Mouse (Mus musculus): ENCODE measurements around the gene Wdr19.
A peak's percentile ranks its signal among the peaks of the same experiment; 100 is the strongest.

The Wdr19 gene

GRCm38 (mm10) chr5:65199346-65200128 is at the start of gene Wdr19:
Gene Wdr19, plus strand, starts transcription at chr5:65199696.
- peak; percentile 98 for DNase-seq (ENCODE audit: low spot score)

- DNase-seq (ENCODE audit: low spot score) = no peak
These were observed 49.8 kb upstream of the Wdr19 start for GRCm38 (mm10) chr5:65149706-65150105.

DNA sequence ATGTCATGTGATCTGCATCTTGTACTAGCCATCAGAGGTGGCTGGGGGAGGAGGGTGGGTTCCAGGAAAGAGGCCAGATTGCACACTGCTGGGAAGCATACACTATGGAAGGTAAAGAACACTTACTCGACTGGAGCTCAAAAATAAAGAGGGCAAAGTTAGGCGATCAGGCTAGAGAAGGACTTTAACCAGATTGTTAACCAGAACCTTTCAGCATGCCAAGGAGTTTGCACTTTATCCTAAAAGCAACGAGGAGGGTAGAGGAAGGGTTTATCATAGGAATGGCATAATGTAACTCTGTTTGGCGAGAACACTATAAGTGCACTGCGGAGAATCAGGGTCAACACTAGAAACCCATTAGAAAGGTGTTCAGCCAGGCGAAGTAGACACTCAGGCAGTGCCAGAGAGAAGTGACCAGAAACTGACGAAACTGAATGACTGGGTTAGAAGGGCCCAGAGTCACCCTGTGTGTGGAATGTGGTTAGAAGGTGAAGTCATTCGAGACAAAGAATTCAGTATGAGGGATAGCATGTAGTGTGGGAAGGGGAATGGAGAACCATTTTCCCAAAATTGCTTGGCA is 49.0 kb upstream of the Wdr19 start:
- DNase-seq (ENCODE audit: low spot score) = no peak

GRCm38 (mm10) chr5:65151276-65151675 is 48.2 kb upstream of the Wdr19 start:
- no peak for DNase-seq (ENCODE audit: low spot score)

DNA sequence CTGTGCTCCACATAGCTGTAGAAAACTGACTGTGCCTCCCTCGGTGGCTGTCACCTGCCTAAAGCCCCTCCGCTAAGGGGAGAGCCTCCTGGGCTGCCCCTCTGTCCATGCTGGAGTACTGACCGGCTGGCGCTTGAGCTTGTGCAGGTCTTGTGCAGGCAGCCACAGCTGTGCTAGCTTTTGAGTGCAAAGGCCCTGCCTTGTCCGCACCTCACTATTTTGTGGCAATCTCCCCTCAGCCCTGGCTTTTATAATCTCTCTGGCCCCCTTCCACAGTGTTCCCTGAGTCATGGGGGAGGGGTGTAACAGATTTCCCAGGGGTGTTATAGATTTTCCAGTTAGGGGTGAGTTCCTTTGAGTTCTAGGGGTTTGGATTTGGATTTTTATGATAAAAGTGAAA is 47.7 kb upstream of the Wdr19 start:
- no peak for DNase-seq (ENCODE audit: low spot score)

GRCm38 (mm10) chr5:65154287-65154686 is 45.2 kb upstream of the Wdr19 start:
- no peak for DNase-seq (ENCODE audit: low spot score)

- DNase-seq (ENCODE audit: low spot score) = no peak
These were observed 42.6 kb upstream of the Wdr19 start for GRCm38 (mm10) chr5:65156853-65157252.

DNA sequence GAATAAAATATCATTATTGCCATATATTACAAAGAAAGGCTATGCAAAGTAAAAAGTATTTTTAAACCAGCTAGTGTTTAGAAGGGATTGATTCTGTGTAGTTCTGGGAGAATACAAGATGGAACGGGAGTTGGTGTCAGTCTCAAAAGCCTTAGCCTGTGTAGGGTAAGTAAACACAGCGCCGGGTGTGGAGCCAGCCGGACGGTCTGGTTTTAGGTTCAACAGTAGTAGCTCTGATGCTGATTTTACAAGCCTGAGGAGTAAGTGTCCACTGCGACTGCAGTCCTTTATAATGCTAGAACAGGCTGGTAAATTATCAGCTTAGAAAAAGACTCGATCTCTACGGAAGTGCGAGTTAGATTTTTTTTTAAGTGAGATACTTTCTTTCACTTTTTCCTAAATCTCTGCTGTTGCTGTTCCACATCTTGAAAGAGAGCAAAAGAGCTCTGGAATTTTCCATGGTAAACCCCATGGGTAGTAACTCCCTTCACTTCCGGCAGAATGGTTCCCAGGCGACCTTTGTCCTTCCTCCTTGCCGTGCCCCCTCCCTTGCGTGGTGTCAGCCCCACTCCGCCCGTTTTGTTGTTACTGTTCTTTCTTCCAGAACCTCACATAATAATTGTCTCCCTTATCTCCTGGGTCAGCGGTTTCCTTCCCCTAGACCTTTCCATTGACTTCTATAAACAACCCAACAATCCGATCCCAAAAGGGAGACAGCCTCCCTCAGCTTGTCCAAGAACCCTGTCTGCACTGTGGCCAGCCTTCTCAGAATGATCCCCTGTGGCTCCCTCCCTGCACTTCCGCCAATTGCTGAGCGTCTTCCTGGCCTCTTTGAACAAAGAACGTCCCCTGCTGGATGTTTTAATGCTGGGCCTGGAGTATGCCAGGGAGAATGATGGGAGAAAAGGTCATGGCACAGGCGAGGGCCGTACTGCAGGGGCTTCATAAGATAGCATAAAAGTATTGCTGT is 41.8 kb upstream of the Wdr19 start:
- DNase-seq (ENCODE audit: low spot score) = peak; percentile 53

DNA sequence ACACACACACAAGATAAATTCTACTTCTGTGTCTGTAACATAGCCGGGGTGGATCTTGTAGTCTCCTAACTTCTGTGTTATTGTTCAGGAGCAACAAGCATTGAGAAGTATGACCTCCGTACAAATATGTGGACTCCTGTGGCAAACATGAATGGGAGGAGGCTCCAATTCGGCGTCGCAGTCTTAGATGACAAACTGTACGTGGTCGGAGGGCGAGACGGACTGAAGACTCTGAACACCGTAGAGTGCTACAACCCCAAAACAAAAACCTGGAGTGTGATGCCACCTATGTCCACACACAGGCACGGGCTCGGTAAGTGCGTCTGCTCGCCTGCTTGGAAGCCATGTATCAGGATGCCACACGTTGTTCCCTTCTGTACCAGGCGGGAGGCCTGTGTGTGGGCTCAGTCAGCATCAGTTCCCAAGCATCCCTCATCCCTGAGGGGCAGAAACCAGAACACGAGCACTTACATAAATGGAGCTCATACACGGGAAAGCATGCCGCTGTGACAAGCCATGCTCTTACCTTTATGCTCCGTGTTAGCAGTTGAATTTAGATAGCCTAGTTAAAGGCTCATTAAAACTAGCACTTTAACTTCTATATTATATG is 40.7 kb upstream of the Wdr19 start:
- no peak for DNase-seq (ENCODE audit: low spot score)

GRCm38 (mm10) chr5:65163001-65163400 is 36.5 kb upstream of the Wdr19 start:
- DNase-seq (ENCODE audit: low spot score) = no peak

GRCm38 (mm10) chr5:65163489-65164092 is 35.9 kb upstream of the Wdr19 start:
- DNase-seq (ENCODE audit: low spot score) = no peak

DNA sequence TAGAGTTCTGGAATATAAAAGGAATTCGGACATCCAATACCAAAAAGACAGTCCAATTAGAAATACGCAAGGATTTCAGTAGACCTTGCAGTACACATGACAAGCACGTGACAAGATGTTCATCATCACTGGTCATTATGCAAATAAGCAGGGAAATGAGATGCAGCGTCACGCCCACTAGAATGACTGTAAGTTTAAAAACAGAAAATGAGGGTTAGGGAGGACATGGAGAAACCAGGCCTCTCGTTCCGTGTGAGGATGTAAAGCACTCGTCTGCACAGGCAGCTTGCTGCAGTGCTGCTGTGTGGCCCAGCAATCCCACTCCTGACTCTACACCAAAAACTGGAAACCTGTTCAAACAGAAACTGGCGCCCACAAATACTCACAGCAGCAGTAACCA is 29.3 kb upstream of the Wdr19 start:
- no peak for DNase-seq (ENCODE audit: low spot score)

DNA sequence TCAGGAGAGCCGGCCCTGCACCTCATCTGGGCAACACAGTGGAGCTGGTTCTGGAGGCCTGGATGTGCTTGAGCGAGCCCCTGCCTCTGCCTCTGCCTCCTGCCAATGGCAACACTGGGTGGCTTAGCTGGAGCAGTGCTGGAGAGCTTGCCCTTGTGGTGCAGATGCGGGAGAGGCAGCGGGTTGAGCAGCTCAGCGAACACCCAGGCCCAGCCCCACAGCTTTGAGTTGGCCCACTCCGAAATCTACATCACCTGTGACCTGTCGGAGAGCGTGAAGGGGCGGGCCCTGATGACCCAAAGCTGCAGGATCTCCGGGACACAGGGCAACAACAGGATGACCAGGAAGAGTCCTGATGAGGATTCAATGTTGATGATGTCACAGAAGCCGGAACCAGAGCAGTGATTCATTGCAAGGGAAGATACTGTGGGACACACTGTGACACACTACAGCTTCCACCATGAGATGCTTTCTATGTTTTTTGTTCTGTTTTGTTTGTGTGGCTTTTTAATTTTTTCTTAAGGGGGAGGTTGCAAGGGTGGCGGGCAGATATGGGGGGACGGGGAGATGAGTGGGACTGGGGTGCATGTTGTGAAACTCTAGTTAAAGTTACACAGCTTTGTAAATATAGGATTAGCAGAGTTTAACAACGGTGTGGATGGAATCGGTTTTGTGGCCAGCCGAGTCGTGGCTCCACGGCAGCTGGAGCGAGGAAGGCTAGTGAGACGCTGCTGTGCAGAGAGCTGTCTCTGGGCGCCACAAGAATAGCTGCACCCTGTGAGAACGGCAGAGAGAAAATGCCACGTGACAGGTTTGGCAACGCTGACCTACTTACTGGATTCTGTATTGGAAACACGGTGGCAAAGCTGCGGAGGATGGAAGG is 24.2 kb upstream of the Wdr19 start:
- no peak for DNase-seq (ENCODE audit: low spot score)

DNA sequence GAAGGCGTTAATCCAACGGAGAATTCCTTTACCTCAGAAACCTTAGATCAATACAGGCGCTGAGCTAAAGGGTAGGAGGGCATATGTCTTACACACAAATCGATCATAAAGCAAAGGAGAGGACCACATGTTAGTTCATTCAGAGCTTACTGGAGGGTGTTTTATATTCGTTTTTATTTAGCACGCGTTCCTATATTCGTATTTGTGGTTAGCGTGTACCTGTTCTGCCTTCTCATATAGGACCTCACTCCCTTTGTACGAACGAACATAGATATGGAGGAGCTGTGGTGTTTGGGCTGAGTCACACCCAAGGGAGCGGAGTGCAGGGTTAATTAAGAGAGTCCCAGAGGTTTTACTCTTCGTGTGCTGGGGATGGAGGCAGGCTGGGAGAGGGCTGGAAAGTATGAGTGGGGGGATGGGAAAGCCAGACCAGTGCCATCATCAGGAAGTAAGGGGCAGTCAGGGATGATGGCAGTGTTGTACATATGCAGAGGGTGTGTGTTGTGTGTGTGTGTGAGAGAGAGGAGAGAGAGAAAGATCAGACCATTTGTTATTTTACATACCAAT is 23.5 kb upstream of the Wdr19 start:
- DNase-seq (ENCODE audit: low spot score) = no peak

GRCm38 (mm10) chr5:65177026-65177514 is 22.4 kb upstream of the Wdr19 start:
- DNase-seq (ENCODE audit: low spot score) = peak; percentile 41

DNA sequence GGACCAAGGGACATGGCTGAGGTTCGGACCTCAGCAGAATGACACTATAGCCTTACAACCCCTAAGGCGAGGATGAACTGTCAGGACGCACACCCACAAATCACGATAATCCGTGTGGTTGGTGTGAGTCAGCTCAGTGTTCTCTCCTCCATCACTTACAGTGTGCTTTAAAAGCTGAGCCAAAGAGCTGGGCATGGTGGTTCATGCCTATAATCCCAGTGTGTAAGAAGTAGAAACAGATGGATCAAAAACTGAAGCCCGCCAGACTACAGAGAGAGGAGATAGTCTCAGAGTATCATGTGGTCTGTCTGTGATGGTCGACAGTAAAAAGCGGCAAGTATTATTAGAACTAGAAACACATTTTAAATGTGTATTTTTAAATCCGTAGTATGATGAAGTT is 21.0 kb upstream of the Wdr19 start:
- DNase-seq (ENCODE audit: low spot score) = no peak

DNA sequence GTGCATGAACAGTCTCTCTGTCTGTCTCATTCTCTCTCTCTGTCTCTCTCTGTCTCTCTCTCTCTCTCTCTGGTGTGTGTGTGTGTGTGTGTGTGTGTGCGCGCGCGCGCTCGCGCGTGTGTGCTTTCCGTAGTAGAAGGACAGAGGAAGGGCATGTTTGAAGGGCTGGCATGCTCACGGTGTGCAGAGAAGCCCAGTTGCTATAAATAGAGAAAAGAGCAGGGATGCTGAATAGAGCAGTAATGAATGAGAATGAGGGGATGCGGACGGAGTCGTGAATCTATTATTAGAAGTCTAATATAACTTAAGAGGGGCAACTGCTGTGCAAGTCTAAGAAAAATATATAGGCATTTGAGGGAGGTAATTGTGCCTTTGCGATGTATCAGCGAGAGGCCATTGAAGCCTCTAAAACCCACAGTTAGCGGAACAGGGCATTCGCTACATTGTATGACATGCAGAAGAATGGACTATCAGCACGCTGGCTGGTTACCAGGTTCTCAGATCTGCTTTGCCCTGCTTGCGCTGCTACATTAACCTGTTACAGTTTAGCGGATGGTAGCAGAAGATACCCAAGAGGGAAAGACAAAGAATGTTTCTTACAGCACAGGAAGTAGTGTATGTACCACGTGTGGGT is 18.2 kb upstream of the Wdr19 start:
- DNase-seq (ENCODE audit: low spot score) = no peak

GRCm38 (mm10) chr5:65181794-65182169 is 17.7 kb upstream of the Wdr19 start:
- no peak for DNase-seq (ENCODE audit: low spot score)

DNA sequence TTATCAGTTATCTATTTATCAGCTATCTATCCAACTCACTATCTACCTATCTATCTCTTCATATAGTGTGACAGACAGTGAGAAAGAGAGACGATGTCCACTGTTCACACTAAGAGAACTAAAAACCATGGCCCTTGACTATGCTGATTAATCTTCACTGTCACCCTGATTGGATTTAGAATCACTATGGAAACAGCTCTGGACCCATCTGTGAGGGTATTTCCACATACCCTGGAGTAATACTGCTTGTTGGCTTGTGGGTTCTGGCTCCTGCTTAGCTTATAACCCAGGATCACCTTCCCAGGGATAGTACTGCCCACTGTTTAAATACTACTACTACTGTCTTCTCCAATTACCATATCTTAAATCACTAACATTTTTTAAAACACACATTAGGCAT is 17.2 kb upstream of the Wdr19 start:
- no peak for DNase-seq (ENCODE audit: low spot score)

DNA sequence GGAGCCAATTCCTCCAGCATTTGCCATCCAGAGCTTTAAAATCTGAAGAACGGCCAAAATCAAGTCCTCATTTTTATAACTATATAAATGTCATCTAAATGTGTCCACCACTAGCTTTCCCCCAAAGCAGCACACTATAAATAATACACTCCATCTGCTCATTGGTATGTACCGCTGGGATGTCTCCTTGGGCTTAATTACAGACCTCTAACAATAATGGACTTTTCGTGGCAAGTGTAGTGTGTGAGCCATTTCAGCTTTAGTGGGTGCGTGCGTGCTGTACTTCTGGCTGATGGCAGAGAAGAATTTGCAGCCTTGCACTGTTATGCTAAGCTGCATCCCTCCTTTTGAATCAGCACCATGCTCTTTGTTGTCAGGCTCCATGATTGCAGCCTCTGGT is 7.9 kb upstream of the Wdr19 start:
- no peak for DNase-seq (ENCODE audit: low spot score)

All from urinary bladder, postnatal 14 days (tissue).